Mouse (Mus musculus) small intestine, adult 2 months (tissue): Measurements from ENCODE around the gene Gtf3c2.

Experiments
- CTCF ChIP-seq: fragments of 200-500 bp; IDR thresholded peaks from 2 replicates; pipeline ENCODE4 v1.5.1; 2012; ENCODE audit warnings: low read depth, mild to moderate bottlenecking, control low read depth, inconsistent platforms, low read length, moderate library complexity, mixed read lengths; ENCODE audit not compliant: insufficient replicate concordance, insufficient read length; ENCODE audit errors: extremely low read depth
- POLR2A ChIP-seq: fragments of 200-500 bp; IDR thresholded peaks from 2 replicates; pipeline ENCODE4 v1.6.1; 2012; ENCODE audit warnings: low read depth, mild to moderate bottlenecking, control low read depth, inconsistent platforms, low read length, moderate library complexity

- TF ChIP-seq POLR2A (no peak), CTCF (no peak)
These were observed 1.3 kb upstream of the Gtf3c2 start for GRCm38 (mm10) chr5:31181183-31181770.
